Mouse (Mus musculus): ENCODE measurements around the gene Phldb2. TPM values are rescaled to one million over a fixed set of nuclear protein-coding genes. Genes with fewer than 3 reads are reported as not detected.
A peak's percentile ranks its signal among the peaks of the same experiment; 100 is the strongest.

Gene Phldb2
- total RNA-seq, 2 experiments from 2014 or later, result 3.8 to 4.0 TPM

DNA sequence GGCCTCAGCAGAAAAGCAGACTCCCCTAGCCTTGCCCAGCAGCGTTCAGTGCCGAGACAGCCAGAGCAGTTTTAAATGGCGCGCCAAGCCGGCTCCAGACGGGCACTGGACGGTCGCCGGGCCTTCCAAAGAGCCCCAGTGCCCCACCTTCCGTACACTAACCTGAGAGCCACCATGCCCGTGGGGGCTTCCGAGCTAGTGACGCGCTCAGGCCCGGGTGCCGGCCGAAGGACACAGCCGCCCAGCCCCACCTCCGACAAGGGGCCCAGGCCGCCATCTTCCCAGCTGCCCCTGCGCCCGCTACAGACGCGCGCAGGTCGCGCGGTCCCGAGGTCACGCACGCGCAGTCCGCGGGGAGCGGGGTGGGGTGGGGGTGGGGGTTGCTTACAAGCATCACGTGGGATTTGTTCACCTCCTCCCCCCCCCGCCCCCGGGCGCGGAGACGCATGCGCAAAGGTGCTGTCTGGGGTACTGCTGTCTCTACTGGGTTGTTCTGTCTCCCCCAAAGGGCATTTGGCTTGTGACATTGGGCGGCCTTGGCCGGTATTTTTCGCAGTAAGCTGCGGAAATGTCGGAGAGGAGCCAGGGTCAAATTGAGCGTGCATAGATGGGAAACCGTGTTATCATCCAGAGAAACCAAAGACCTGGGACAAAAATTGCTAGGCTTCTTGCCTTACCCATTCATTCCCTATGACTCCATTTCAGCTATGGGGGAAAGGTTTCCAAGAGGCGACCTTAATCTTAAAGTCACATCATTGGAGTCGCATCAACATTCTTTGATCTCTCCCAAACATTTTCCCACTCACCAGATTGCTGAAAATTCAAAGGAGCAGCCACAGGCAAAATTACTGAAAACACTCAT lies 210.6 kb downstream of the Phldb2 start, which contains the start of gene Abhd10:
TSS of gene Abhd10 (minus strand) at position 341 of the 862 bp plus-strand sequence.
- peak; percentile 92 to 97 for DNase-seq (ENCODE audit: low spot score in 2 of 2)

DNA sequence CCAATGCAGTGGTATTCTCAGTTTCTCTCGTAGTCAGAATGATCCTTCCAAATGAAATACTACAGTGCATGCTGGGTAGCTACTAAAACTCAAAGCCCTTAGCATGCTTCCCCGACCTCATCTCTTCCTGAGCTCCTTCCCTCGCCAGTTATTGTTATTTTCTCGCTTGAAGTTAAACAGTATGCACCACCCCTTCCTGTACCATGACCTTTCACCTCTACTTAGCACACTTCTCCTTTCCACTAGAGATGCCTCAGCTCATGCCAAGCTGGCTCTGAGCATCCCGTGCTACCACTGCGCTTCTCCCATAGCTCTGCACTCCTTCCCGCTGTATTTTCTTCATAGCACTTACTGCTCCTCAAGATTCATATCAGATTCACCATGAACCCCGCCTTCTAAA lies 215.5 kb downstream of the Phldb2 start:
- DNase-seq (ENCODE audit: low spot score in 2 of 2), result no peak

DNA sequence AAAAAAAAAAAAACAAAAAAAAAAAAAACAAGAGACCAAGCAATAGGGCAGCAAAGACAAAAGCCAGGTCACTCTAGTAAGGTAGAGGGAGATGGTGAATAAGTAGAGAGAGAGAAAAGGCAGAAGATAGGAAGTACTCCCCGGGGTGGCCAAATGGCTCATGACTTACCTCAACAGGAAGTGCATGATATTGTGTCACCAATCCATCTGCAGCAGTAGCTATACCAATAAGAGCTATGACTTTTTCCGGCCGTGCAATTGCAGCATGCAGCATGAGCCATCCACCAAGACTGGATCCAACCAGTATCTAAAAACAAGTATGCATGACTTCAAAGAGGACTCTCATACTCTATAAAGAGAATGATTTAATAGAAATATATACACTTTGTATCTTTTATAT lies 216.7 kb downstream of the Phldb2 start:
- no peak for DNase-seq (ENCODE audit: low spot score in 2 of 2)

DNA sequence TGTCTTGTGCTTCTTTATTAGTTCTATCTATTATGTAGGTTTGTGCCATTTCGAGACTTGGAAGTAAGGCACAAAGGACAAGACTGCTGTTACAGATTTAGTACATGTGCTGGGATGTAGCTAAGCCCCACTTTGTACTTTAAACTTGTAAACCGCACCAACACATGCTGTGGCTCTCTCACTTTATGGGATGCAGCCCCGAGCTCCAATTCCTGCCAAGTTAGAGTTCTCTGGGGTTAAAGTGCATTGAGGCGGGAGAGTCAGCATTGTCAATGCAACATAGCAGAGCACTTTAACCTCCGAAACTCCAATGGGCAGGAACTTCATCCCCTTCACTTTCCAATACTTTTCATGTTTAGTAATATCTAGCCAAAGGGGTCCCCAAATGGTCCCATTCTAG lies 224.2 kb downstream of the Phldb2 start:
- no peak for DNase-seq (ENCODE audit: low spot score in 2 of 2)

DNA sequence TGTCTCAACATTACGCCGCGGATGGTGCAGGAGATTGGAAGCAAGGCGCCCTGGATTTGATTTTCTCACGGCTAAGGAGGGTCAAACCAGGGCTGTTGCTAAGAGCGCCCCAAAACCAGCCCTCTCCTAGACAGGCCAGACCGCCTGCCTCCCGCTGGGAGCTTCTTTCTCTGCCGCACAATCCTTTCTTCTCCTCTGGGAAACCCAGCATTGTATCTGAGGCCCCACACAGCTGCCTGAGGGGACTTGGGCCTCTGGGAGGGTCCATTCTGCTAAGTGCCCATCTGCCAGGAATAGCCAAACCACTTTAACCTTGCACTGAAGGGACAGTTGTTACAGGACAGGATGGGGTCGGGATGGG lies 228.7 kb downstream of the Phldb2 start:
- no peak for DNase-seq (ENCODE audit: low spot score in 2 of 2)

DNA sequence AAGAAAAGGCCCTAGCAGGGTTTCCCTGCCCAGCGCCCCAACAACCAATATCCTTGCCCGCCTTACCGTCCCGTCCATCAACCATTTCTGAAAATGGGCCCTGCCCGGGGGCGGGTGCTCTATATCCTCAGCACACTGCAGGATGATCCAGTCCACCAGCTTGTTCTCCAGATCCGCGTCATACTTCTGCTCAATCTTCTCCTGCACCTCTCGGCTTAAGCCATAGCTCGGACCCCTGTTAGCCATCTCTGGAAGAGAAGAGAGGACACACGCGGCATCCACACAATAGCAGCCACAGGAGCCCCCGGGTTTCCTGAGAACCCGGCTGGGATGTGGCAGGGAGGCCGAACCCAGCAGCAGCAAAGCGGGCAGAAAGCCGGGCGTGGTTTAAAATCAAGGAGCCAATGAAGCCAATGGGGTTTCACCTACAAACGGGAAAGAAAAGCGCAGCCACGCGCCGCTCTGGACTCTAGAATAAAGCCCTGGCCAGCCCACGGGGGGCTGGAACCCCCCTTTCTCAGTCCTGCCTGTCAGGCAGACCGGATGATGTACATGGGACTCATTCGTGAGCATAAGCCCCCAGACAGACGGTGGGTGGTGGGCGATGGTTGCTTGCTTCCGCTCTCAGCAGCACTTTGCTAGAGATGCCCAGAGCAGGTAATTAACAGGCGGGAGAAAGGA lies 229.2 kb downstream of the Phldb2 start, which contains the start of gene Tagln3:
TSS of gene Tagln3 (minus strand) at position 548 of the 681 bp plus-strand sequence.
- DNase-seq (ENCODE audit: low spot score in 2 of 2), result peak; percentile 69 to 82

DNA sequence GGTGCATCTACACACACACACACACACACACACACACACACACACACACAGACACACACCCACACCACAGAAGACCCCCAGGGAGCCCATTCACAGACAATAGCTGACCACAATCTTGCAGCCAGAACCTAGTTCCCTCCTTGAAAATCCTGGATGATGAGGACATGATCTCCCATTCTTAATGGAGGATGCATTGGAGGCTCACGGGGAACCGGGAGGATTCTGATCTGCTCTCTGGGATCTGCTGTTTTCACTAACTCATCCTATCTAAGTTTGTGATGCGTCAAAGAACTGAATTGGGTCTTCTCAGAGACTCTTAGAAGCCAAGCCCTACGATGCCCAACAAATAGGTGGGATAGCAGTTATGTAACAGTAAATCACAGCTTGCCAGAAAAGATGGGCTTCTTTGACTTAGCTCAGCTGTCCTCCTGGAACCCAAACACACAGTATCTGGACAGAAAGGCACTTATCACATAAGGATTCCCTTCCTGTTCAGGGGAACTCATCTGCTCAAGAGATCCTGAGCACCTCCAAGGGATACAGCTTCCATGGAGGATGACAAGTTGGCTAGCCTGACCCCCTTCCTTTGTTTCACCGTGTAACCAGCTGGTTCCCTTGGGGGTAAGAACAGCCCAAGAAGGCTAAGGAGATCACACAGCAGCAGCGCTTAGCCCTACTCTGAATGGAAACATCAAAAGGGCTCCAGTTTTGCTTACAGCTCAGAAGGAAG lies 230.1 kb downstream of the Phldb2 start:
- peak in 1 of 2 experiments; percentile 40 for DNase-seq (ENCODE audit: low spot score in 2 of 2)

DNA sequence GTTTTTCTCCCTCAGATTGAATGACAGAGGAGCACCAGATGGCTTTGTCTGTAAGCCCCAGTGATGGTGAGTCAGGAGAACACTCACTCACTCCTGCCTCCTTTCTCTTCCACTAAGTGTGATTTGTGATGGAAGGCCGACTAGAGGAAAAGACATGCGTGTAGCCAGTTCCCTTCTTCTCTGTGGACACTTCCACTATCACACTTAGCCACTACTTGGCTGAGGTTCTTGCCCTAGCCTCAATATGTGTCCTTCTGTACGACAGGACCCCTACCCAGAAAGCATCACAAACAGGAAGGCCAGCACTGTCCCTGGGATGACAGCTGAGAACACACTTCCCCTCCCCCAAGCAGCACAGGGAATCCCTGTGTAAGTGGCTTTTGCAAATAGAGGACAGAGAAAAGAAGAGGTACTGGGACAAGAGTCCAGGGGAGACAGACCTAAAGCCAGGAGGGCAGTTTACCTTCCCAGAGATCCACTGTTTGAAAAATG lies 230.9 kb downstream of the Phldb2 start:
- DNase-seq (ENCODE audit: low spot score in 2 of 2), result peak; percentile 49 to 71

DNA sequence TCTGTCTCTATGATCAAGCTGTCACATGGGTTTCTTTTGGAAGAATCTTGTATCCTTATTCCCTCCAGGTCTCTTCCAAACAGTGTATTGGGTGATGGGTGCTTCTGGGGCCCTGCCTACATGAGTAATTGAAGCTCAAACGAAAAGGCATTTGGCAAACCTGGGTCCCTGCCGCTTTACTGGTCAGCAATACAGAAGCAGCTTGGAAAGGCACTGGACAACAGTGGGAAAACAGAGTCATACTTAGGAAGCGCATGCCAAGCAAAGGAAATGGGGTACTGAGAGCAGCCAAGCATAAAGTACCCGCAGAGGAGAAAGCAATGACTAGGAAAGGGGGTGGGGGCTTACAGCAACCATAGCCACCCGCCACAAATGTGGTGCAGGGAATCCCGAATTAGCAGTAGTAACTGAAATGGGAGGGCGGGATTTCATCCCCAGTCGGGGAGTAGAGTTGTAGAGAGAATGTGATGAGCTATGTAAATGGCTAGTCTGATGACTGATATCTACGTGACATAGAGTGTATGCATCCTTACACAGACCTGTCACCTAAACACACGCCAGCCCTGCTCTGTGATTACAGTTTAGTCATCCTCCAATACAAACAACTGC lies 233.3 kb downstream of the Phldb2 start:
- DNase-seq (ENCODE audit: low spot score in 2 of 2), result no peak

DNA sequence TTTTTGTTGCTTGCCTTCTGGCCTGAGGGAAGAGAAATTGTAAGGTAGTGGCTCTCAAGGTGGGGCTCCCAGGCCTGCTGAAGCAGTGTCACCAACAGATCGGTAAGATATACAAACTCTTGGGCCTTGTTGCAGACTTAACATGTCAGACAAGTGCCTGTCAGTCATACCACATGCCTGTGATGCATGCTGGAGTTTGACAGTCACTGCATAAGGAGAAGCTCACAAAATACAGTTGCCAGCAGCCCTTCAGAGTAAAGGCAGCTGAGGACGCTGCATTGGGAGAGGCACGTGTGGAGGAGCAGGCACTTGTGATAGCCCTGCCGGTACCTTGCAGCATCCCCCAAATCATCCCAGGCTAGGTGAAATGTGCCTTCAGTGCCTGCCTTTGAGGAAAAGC lies 235.1 kb downstream of the Phldb2 start:
- no peak for DNase-seq (ENCODE audit: low spot score in 2 of 2)

DNA sequence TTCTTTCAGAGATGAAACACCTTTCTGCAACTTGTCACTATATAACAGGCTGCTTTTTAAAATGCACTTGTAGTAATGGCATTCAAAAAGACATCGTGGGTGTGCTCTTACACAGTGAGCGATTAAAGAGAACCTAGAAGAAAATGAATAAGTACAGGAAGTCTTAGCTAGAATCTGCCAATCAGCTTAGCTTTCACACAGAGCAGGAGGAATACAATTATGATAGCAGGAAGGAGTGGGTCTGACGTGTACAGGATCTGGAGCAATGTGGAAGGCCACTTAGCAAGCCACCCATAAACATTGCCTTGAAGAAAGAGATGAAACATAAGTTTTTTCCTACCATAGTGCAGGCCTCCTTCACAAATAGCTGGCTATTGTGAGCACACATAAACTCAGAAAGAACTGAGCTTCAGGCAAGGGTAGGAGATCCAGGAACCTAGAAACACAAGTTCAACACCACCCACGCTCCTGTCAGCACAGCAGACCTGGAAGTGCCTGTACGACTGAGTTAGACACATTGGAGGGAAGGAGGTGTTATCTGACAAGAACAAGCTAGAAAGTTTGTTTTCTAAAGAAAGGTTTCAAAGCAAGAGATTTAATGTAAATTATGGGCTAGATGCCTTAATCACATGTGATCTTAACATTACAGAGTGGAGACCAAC lies 238.8 kb downstream of the Phldb2 start:
- DNase-seq (ENCODE audit: low spot score in 2 of 2), result no peak

DNA sequence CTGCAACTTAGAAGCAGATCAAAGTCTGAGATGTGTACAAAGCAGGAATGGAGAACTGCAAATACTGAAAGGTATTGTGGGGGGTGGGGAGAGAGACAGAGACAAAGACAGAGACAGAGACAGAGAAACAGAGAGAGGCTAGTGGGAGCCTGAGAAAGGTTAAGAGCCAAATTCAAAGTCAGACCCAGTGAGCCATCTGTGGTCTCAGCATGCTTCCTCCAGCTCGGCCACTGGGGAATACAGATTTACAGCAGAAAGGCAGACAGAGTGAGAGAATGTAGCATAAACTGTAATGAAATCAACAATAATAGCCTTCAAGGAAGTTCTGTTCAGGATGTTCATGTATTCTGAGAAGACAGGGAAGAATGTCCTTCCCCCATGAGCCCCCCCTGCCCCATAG lies 239.5 kb downstream of the Phldb2 start:
- no peak for DNase-seq (ENCODE audit: low spot score in 2 of 2)

DNA sequence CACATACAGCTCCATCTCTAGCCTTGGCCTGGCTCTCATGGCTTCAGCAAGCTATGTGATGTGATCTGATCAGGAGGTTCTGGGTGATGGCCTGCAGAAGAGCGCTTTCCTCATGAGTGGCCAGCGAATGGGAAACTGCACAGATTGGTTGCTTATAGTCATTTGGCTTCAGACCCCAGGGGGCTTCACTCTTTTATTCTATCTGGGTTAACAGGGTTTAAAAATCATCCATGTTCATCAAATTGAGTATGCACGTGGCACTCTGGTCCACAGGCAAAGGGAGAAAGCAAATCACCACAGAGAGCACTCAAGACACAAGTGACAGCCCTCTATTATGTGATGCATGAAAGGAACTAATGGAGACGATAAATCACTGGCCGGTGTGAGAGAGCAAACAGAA lies 240.1 kb downstream of the Phldb2 start:
- no peak for DNase-seq (ENCODE audit: low spot score in 2 of 2)

DNA sequence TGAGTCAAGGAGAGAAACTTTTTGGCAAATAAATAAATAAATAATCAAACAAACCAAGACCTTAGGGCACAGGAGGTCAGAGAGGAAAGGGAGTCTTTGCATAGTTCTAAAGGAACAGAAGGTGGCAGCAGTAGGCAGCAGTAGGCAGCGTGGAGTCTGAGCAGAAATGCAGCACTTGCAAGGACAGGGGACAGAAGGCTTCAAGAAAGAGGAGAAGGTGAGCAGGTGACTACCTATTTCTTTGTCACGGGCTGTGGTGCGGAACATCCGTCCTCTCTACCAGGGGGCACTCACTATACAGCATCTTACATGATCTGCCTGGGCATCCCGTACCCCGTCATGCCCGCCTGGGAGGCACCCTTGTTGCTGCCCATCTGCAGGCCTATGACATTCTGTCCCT lies 242.1 kb downstream of the Phldb2 start:
- DNase-seq (ENCODE audit: low spot score in 2 of 2), result no peak

DNA sequence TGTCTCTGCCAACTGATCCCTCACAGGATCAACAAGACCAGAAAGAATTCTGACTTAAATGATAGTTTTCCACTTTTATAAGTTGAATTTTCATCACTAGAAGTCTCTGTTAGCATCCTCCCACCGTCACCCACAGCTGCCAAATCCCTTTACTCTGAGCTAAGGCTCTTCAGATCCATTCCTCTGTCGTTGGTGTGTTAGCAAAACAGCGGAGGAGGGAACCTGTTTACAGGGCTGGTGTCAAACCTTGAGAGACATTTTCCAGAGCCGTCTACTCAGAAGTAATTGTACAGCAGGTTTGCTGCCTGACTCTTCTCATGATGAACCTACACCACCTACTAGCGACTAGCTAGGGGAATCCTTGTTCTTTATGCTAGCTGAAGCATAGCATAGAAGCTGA lies 254.1 kb downstream of the Phldb2 start:
- DNase-seq (ENCODE audit: low spot score in 2 of 2), result no peak

DNA sequence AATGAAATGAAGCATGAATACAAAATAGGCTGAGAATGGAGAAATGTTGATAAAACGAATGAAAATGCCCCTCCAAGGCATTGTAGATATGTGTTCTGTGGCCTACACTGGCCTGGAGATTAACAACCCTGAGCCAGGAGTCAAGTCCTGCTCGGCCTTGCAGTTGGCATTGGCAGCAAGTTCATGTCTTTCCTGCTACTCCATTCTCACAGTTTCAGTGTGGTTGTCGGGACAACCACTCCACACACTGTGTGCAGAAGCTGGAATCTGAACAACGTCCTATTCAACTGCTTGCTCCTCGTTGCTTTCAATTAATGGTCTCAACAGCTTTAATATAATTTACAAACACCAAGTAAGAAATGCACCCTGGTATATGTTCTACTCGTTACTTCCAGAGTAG lies 255.4 kb downstream of the Phldb2 start:
- peak in 1 of 2 experiments; percentile 26 for DNase-seq (ENCODE audit: low spot score in 2 of 2)
